Mouse (Mus musculus) frontal cortex, adult (tissue): Measurements from ENCODE around the gene Tex30.
A peak's percentile ranks its signal among the peaks of the same experiment; 100 is the strongest.

Experiments
- ATAC-seq: cut with Nextera tagmentation; 2 replicates; pipeline ENCODE4 v1.9.2; 2017; ENCODE audit warnings: mild to moderate bottlenecking, moderate library complexity, mixed read lengths; ENCODE audit not compliant: low TSS enrichment

The Tex30 gene

GRCm38 (mm10) chr1:44041797-44042554 is 60.3 kb downstream of the Tex30 start:
- ATAC-seq, result peak; percentile 93
